Mouse (Mus musculus) spleen, adult 2 months (tissue): ENCODE results near the gene Efcab11. TPM values are rescaled to one million over a fixed set of nuclear protein-coding genes. Genes with fewer than 3 reads are reported as not detected.
A peak's percentile ranks its signal among the peaks of the same experiment; 100 is the strongest.

Source experiments
- DNase-seq, 2 experiments: peaks; one replicate each; pipeline versions ENCODE4 v3.0.0 to v3.0.0-alpha.2; 2012 to 2021; ENCODE audit warnings: low spot score in 2 of 2, low read depth in 1 of 2
- H3K27ac ChIP-seq: fragments of 200-500 bp; 2 replicates; pipeline ENCODE4 v1.5.1; 2012; ENCODE audit warnings: low read length, inconsistent platforms; ENCODE audit not compliant: insufficient read depth
- H3K27me3 ChIP-seq: fragments of 200-500 bp; 2 replicates; pipeline ENCODE4 v1.6.1; 2012; ENCODE audit warnings: mild to moderate bottlenecking, moderate library complexity, low read length, inconsistent platforms; ENCODE audit not compliant: control insufficient read depth, insufficient read depth
- H3K36me3 ChIP-seq: fragments of 200-500 bp; 2 replicates; pipeline ENCODE4 v1.6.1; 2012; ENCODE audit warnings: mild to moderate bottlenecking, low read length, inconsistent platforms; ENCODE audit not compliant: control insufficient read depth, insufficient read depth
- H3K4me1 ChIP-seq: fragments of 200-500 bp; 2 replicates; pipeline ENCODE4 v1.6.1; 2011; ENCODE audit warnings: inconsistent platforms; ENCODE audit not compliant: control insufficient read depth, insufficient read depth, insufficient read length
- H3K4me3 ChIP-seq: fragments of 200-500 bp; 2 replicates; pipeline ENCODE4 v1.5.1; 2011; ENCODE audit warnings: mild to moderate bottlenecking, inconsistent platforms; ENCODE audit not compliant: insufficient read depth, insufficient read length; ENCODE audit errors: extremely low read depth
- CTCF ChIP-seq: fragments of 200-500 bp; IDR thresholded peaks from 2 replicates; pipeline ENCODE4 v1.5.1; 2011; ENCODE audit warnings: mild to moderate bottlenecking, inconsistent platforms; ENCODE audit not compliant: insufficient read depth, insufficient read length, insufficient replicate concordance; ENCODE audit errors: extremely low read depth
- POLR2A ChIP-seq: fragments of 200-500 bp; IDR thresholded peaks from 2 replicates; pipeline ENCODE4 v1.6.1; 2011; ENCODE audit warnings: low read depth, low read length, inconsistent platforms
- WGBS: fragments of 180-500 bp; shearing (Covaris S2); methylation state at CpG from one replicate; pipeline ENCODE4 v1.1.7; 2018; 5-methylcytosine and 5-hydroxymethylcytosine counted together
- polyA plus RNA-seq: library from polyadenylated mRNA; depleted of rRNA; stranded (reverse); fragments of >200 nt; gene quantifications from 2 replicates; pipeline ENCODE4 v1.2.3, GENCODE M21; 2012

Gene Efcab11
- polyA plus RNA-seq, 1 experiment, result 0.34 TPM

- no peak overlapping the region for H3K4me3 ChIP-seq
- H3K4me1 ChIP-seq, result peaks cover 2% of the 10 kb centered on the region; the same call in 1 of the 2 replicates
- H3K27ac ChIP-seq, result no peak overlapping the region
- WGBS, result 89% methylated on average over 18 of the region's 18 CpGs
- DNase-seq, result no peak
- no peaks in the 10 kb centered on the region for H3K36me3 ChIP-seq
- H3K27me3 ChIP-seq, result no peaks in the 10 kb centered on the region
- TF ChIP-seq CTCF (no peak), POLR2A (no peak)
These were observed 127.1 kb downstream of the Efcab11 start for GRCm38 (mm10) chr12:99756914-99757687.

GRCm38 (mm10) chr12:99756213-99756612, 128.0 kb downstream of the Efcab11 start:
- no peaks in the 10 kb centered on the region for H3K27me3 ChIP-seq
- no peak overlapping the region for H3K27ac ChIP-seq
- WGBS, result 94% methylated on average over 9 of the region's 9 CpGs
- peaks cover 2% of the 10 kb centered on the region; the same call in 1 of the 2 replicates for H3K4me1 ChIP-seq
- H3K36me3 ChIP-seq, result no peaks in the 10 kb centered on the region
- no peak overlapping the region for H3K4me3 ChIP-seq
- DNase-seq, result no peak
- no peak for TF ChIP-seq POLR2A
- no peak for TF ChIP-seq CTCF

DNA sequence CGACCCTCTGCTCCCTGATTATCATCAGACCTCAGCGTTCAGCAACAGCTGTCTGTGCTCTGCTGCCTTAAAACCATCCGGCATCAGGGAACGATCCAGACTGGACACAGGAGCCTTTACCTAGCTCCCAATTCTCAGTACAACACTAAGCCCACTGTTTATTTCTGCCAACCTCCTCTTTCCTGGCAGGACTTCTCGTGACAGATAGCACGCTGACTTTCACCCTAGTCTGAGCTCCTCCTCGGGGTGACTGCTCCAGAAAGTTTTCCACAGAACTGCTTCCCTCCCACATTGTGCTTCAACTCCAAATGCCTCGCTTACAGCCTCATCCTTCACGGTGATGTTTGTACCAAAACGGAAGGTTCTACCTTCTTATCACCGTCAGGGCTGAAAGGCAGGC, 131.3 kb downstream of the Efcab11 start:
- Histone ChIP-seq H3K27ac (no peak overlapping the region), H3K36me3 (no peaks in the 10 kb centered on the region), H3K4me1 (peaks cover 2% of the 10 kb centered on the region; the same call in 1 of the 2 replicates), H3K27me3 (no peaks in the 10 kb centered on the region), H3K4me3 (no peak overlapping the region)
- TF ChIP-seq CTCF, result no peak
- TF ChIP-seq POLR2A, result no peak
- WGBS, result 87% methylated on average over 11 of the region's 11 CpGs
- DNase-seq, result no peak

- Histone ChIP-seq H3K27me3 (no peaks in the 10 kb centered on the region), H3K4me1 (no peaks in the 10 kb centered on the region)
- WGBS, result 91% methylated on average over 3 of the region's 3 CpGs
These were observed 134.8 kb downstream of the Efcab11 start for GRCm38 (mm10) chr12:99749391-99749790.

DNA sequence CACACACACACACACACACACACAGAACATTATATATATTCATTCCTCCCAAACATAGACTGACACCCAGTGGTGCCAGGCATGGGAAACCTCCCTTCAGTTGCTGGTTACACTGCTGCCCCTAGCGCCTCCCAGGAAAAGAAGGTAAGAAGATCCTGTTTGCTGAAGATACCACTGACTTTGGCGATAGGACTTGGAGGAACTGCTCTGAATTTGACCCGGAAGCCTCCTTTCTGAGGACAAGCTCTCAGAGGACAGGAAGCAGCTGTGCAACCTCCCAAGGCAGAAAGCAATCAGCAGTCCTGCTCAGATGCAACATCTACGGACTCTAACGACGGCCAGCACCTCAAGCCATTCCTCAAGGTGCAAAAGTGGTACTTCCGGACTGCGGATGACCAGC, 142.6 kb downstream of the Efcab11 start:
- peak; percentile 1; the same call in 1 of the 2 replicates for TF ChIP-seq CTCF
- TF ChIP-seq POLR2A, result no peak
- 31% methylated on average over 8 of the region's 8 CpGs for WGBS
- Histone ChIP-seq H3K27me3 (no peaks in the 10 kb centered on the region), H3K4me1 (peaks cover 4% of the 10 kb centered on the region; the same call in 1 of the 2 replicates), H3K36me3 (no peaks in the 10 kb centered on the region), H3K4me3 (no peak overlapping the region), H3K27ac (peak overlapping the region; percentile 6; the same call in 1 of the 2 replicates)
- peak; percentile 9 to 22 for DNase-seq

More at GRCm38 (mm10) chr12:99749391-99749790, 134.8 kb downstream of the Efcab11 start:
- H3K36me3 ChIP-seq, result no peaks in the 10 kb centered on the region
- H3K4me3 ChIP-seq, result no peak overlapping the region
- TF ChIP-seq POLR2A, result no peak
- TF ChIP-seq CTCF, result no peak
- H3K27ac ChIP-seq, result no peak overlapping the region
- DNase-seq, result no peak

- 93% methylated on average over 5 of the region's 5 CpGs for WGBS
- no peak for DNase-seq
- no peaks in the 10 kb centered on the region for H3K27me3 ChIP-seq
- H3K36me3 ChIP-seq, result no peaks in the 10 kb centered on the region
- H3K4me1 ChIP-seq, result peaks cover 4% of the 10 kb centered on the region; the same call in 1 of the 2 replicates
- no peak for TF ChIP-seq POLR2A
- no peak for TF ChIP-seq CTCF
- H3K27ac ChIP-seq, result no peak overlapping the region
- no peak overlapping the region for H3K4me3 ChIP-seq
These were observed 145.0 kb downstream of the Efcab11 start for GRCm38 (mm10) chr12:99739211-99739610.

DNA sequence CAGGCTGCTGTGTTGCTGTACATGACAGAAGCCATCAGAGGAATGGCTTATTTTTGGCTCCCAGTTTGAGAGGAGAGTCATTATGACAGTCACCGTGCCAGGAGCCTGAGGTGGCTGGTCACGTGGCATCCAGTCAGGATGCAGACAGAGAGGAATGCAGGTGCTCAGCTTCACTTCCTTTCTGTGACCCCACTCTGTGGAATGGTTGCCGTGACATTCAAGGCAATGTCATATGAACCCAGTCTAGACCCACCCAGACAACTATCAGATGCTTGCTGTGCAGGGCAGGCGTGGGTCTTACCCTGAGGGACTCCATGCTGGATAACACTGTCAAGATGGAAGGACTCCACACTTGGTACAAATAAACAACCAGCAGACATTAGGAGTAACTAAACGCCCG, 146.0 kb downstream of the Efcab11 start:
- WGBS, result 83% methylated on average over 6 of the region's 6 CpGs
- no peak overlapping the region for H3K4me3 ChIP-seq
- H3K36me3 ChIP-seq, result no peaks in the 10 kb centered on the region
- H3K4me1 ChIP-seq, result peaks cover 4% of the 10 kb centered on the region; the same call in 1 of the 2 replicates
- TF ChIP-seq CTCF, result no peak
- TF ChIP-seq POLR2A, result no peak
- H3K27ac ChIP-seq, result no peak overlapping the region
- no peak for DNase-seq
- H3K27me3 ChIP-seq, result no peaks in the 10 kb centered on the region
